Mouse (Mus musculus) cerebellum, postnatal 36 days (tissue): ENCODE measurements around the gene Pigk.

Experiments
- DNase-seq, 2 experiments: peaks; one replicate each; pipeline ENCODE4 v3.0.0; 2021 to 2022; ENCODE audit warnings: mixed read lengths in 2 of 2

The Pigk gene

DNA sequence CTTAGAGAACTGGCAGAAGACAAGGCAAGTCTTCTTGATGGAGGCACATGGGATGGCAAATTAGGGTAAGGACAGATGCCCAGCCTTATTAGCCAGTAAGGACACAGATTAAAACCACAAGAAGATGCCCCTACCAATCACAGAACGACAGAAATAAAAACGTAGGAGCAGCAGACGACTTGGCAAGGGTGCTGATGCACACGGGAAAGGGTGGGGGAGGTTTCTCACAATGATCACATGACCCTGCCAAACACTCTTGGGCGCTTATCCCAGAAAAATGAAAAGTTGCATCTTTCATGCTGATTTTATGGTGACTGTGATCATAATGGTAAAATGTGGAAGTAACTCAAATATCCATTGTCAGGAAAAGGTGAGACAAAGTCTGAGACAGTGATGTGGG, 193.2 kb downstream of the Pigk start:
- DNase-seq = no peak

GRCm38 (mm10) chr3:152907683-152908082, 193.8 kb downstream of the Pigk start:
- no peak for DNase-seq

GRCm38 (mm10) chr3:152911578-152911977, 197.7 kb downstream of the Pigk start:
- no peak for DNase-seq

DNA sequence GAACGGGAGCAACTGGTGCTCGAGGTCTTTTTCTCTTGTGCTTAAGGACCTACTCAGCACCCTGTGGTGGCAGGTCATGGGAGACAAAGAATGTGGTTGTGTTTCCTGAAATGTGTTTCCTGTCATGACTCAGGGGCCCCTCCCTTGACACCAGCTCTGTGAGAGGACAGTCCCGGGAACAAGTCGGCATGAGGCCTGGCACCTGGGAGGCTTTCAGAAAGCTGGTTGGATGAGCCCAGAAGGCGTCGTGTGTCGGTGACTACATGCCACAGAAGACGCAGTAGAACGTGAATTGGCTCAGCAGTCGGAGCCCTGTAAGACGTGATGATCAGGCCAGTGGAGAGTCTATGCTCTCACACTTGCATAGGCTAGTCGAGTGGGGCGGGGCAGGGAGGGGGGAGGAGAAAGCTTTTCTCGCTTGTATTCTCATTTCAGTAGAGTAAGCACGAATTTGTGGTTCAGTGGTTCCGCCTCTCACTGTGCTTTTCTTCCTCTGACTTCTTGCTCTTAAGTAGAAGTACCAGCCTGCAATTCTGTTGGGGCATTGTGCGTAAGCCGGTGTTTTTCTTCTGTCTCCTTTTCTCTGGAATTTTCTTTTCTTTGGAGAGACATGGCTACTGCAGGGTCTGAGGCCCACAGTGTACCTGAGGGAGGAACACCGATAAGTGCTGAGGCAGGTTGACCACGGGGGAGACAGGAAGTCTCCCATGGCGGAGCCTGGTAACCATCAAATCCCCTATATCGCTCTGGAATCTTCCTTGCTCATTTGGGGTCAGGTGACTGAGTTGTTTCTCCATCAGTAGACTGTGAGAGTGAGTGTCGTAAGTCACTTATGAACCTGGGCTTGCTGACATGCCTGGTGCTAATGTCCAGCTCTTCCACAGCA, 198.6 kb downstream of the Pigk start:
- no peak for DNase-seq

DNA sequence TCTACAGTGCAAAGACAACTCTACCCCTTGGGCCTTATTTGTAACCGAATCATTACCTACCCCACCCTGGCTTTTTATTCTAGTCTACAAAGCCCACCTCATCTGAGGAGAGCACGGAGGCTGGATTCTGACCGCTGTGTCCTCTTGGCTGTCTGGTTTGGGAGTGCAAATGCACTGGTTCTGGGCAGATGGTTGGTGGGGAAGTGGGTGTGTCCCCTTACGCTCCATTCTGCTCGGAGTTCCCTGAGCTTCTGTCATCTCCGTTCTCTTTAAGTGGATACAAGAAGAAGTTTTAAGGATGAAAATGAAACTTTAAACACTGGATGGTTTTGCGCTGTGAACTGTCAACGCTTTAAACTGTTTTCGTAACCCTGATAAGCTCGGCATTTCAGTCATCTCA, 199.2 kb downstream of the Pigk start:
- DNase-seq = no peak

DNA sequence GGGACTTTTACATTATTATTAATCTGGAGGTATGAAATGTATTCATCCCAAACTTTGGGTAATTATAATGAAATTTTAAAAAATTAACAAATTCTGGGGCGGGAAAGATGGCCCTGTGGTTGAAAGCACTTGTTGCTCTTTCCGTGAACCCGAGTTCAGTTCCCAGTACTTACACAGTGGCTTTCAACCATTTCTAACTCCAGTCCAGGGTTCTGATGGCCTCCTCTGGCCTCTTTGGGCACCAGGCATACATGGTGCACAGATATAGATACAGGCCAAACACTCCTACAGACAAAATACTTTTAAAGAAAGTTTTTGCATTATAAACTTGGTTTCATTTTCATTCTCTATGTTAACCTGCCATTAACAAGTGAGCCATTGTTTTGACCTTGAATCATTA, 199.7 kb downstream of the Pigk start:
- DNase-seq = no peak

DNA sequence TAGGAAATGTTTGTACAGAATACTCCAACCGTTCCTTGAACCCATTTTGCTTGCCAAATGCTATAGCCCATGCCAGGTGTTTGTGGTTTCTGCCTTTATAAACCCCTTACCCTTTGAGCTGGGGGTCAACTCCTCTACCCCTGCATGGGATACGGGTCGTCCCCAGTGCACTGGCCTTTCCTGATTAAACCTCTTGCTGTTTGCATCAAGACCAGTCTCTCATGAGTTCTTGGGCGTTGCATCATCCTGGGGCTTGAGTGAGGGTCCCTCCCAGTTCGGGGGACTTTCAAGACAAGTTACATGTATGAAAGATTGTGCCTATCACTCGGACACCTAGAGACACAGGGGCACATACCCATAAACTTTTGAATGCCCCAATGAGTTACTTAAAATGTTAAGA, 200.5 kb downstream of the Pigk start:
- no peak for DNase-seq

GRCm38 (mm10) chr3:152917579-152917978, 203.7 kb downstream of the Pigk start:
- no peak for DNase-seq

GRCm38 (mm10) chr3:152919101-152919500, 205.2 kb downstream of the Pigk start:
- no peak for DNase-seq

GRCm38 (mm10) chr3:152920365-152920764, 206.5 kb downstream of the Pigk start:
- DNase-seq = no peak

GRCm38 (mm10) chr3:152923530-152923929, 209.6 kb downstream of the Pigk start:
- no peak for DNase-seq

GRCm38 (mm10) chr3:152925364-152925763, 211.5 kb downstream of the Pigk start:
- no peak for DNase-seq

GRCm38 (mm10) chr3:152926166-152926565, 212.3 kb downstream of the Pigk start:
- no peak for DNase-seq

DNA sequence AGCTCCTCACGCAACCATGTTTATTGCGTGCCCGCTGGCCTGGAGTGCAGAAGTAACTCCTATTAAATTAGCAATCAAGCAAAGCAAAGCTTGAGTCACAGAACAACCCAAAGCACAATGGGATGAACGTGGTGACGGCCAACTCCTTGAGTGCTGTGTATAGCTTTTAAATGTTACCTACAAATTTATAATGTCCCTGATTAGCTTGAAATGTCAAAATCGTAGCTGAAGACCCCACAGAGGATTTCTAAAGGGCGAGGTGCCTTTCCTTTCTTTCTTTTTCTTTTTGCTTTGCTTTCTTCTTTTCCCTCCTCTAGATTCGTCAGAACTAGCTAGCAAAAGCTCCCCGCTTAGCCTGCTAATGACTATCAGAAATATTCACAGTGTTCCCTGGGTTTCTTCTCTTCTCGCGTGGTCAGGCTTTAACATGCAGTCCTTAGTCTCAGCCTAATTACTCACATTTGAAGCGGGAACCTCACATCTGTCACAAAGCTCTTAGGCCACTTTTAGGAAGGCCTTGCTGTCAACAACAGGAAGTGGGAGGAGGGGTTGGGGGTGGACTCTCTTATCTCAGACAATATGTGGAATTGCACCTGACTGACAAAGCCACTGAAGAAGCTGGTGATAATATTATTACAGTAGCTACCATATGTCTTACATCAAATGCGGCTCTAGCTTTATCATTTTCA, 214.5 kb downstream of the Pigk start:
- no peak for DNase-seq

- DNase-seq = no peak
Observed at GRCm38 (mm10) chr3:152929256-152929787, 215.4 kb downstream of the Pigk start.

- DNase-seq = peak in 1 of 2 experiments; percentile 4
Observed at GRCm38 (mm10) chr3:152929788-152930281, 215.9 kb downstream of the Pigk start.

DNA sequence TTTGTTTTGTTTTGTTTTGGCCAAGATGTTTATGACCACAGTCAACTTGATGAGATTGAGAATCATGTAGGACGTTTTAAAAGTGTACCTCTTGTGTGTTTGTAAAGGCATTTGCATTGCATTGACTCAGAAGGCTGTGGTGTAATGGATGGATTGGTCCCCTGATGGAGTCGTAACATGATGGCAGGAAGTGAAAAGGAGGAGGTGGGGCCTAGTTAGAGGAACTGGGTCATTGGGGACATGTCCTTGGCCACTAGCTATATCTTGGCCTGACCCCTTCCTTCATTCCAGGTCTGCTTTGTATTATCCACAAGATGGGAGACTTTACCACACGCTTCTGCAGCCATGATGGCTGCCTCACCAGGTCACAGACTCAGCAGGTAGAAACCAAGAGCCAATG, 217.5 kb downstream of the Pigk start:
- DNase-seq = no peak

GRCm38 (mm10) chr3:152932096-152932495, 218.2 kb downstream of the Pigk start:
- DNase-seq = no peak

- DNase-seq = no peak
Observed at GRCm38 (mm10) chr3:152932544-152932943, 218.6 kb downstream of the Pigk start.

DNA sequence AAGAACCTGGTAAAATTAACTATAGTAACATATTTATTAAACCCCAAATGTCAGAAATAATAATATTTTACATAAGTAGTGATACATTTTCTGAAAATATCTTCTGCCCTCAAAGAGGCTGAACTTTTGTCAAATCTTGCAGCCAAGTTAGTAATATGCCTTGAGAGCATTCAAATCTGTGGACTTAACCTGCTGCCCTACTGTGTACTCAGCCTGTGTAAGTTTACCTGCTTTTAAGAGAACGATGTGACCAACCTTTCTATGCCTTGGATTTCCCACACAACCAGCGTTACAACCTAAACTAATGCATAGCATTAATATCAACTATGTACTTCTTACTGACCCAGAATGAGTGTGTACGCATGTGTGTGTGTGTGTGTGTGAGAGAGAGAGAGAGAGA, 219.8 kb downstream of the Pigk start:
- no peak for DNase-seq

DNA sequence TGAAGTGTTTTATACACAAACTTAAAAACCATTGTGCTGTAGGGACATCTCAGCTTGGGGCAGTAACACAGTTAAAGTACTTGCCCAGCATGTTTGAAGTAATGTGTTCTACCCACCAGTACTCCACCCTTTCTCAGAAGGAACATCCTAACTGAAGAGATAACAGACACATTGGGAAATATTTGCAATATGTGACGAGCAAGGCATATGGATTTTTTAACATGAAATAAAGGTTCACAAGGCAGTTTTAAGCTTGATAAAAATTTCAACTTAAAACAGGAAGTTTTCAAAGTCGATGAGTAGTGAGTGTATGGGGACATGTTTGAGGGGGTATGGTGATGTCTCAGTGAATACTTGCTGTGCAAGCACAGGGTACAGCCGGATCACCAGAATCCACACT, 222.4 kb downstream of the Pigk start:
- DNase-seq = no peak

DNA sequence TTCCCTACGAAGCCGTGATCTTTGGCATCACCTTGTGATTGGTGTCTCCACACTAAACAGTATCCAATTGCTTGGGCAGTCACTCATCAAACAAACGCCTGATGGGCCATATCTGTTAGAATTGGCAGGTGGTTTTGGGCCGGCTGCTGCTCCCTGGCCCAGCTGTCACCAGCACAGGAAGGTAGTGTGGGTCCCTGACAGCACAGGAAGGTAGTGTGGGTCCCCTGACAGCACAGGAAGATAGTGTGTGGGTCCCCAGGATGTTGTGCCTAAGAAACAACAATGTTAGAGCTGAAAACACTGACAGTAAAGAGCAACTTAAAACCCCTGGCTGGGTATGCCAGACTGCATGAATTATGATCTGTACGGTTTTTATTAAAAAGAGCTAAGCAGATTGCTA, 227.8 kb downstream of the Pigk start:
- DNase-seq = no peak

- no peak for DNase-seq
Observed at GRCm38 (mm10) chr3:152942985-152943384, 229.1 kb downstream of the Pigk start.

- DNase-seq = no peak
Observed at GRCm38 (mm10) chr3:152944766-152945165, 230.9 kb downstream of the Pigk start.
